Mouse (Mus musculus) stomach, postnatal 0 days (tissue): ENCODE results near the gene Ntm. TPM values are rescaled to one million over a fixed set of nuclear protein-coding genes. Genes with fewer than 3 reads are reported as not detected.

ENCODE experiments used
- ATAC-seq: fragments of 200-750 bp; cut with Nextera tagmentation; 2 replicates; pipeline ENCODE4 v1.8.0; 2017; ENCODE audit not compliant: low FRiP score, low TSS enrichment
- DNase-seq: peaks from one replicate; pipeline ENCODE4 v3.0.0-alpha.2; 2016; ENCODE audit warnings: low spot score
- H3K27ac ChIP-seq: fragments of 300-500 bp; sonication (generic); replicated peaks from 2 replicates; pipeline ENCODE4 v1.5.1; 2014; ENCODE audit warnings: mild to moderate bottlenecking, control low read depth
- H3K27me3 ChIP-seq: fragments of 300-500 bp; sonication (generic); 2 replicates; pipeline ENCODE4 v1.6.1; 2014; ENCODE audit warnings: low read length; ENCODE audit not compliant: control insufficient read depth, insufficient read depth
- H3K36me3 ChIP-seq: fragments of 300-500 bp; sonication (generic); 2 replicates; pipeline ENCODE4 v1.6.1; 2014; ENCODE audit warnings: low read length, mixed read lengths; ENCODE audit not compliant: control insufficient read depth, insufficient read depth
- H3K4me1 ChIP-seq: fragments of 300-500 bp; sonication (generic); replicated peaks from 2 replicates; pipeline ENCODE4 v1.6.1; 2014; ENCODE audit warnings: antibody characterized with exemption; ENCODE audit not compliant: control insufficient read depth, insufficient read depth
- H3K4me2 ChIP-seq: fragments of 300-500 bp; sonication (generic); replicated peaks from 2 replicates; pipeline ENCODE4 v1.6.1; 2014; ENCODE audit warnings: low read depth, mild to moderate bottlenecking, control low read depth, moderate library complexity
- H3K4me3 ChIP-seq: fragments of 300-500 bp; sonication (generic); 2 replicates; pipeline ENCODE4 v1.5.1; 2014; ENCODE audit warnings: low read depth, low read length, control low read depth
- H3K9ac ChIP-seq: fragments of 300-500 bp; sonication (generic); 2 replicates; pipeline ENCODE4 v1.6.1; 2014; ENCODE audit warnings: mild to moderate bottlenecking, low read length, control low read depth, mixed read lengths
- H3K9me3 ChIP-seq: fragments of 300-500 bp; sonication (generic); 2 replicates; pipeline ENCODE4 v1.6.1; 2016; ENCODE audit warnings: low read length; ENCODE audit not compliant: control insufficient read depth
- CTCF ChIP-seq: IDR thresholded peaks from 2 replicates; pipeline ENCODE4 v1.5.1; 2016; ENCODE audit warnings: antibody characterized with exemption, low read depth, mild to moderate bottlenecking, moderate library complexity
- EP300 ChIP-seq: optimal IDR thresholded peaks from 2 replicates; pipeline ENCODE3; 2016; ENCODE audit warnings: antibody characterized with exemption
- WGBS: fragments of 180-500 bp; shearing (Covaris S2); extraction: QIAGEN DNeasy Blood & Tissue Kit; methylation state at CpG from one replicate; pipeline ENCODE4 v1.1.7; 2014; 5-methylcytosine and 5-hydroxymethylcytosine counted together
- polyA plus RNA-seq: library from polyadenylated mRNA; unstranded; fragments of >200 nt; fragmentation: Nextera tagmentation; extraction: Ambion mirVana; gene quantifications from 2 replicates; pipeline ENCODE4 v1.2.1, GENCODE M21; 2015

Ntm gene
- polyA plus RNA-seq, 1 experiment from 2014 or later, result 5.9 TPM

- Histone ChIP-seq H3K4me1 (no peaks in the 10 kb centered on the region), H3K27me3 (no peaks in the 10 kb centered on the region), H3K9me3 (no peaks in the 10 kb centered on the region), H3K4me3 (no peak overlapping the region; the same call in 1 of the 2 replicates), H3K9ac (no peak overlapping the region), H3K27ac (no peak overlapping the region), H3K4me2 (peak overlapping the region; percentile 60; the same call in 1 of the 2 replicates), H3K36me3 (no peaks in the 10 kb centered on the region)
- ATAC-seq, result no peak
- 54% methylated on average over 2 of the region's 2 CpGs for WGBS
- DNase-seq, result no peak
- no peak for TF ChIP-seq CTCF
- TF ChIP-seq EP300, result no peak
Observed at GRCm38 (mm10) chr9:29961512-29961911, 1.4 kb downstream of the Ntm start.

- no peaks in the 10 kb centered on the region for H3K27me3 ChIP-seq
- H3K9me3 ChIP-seq, result no peaks in the 10 kb centered on the region
- H3K27ac ChIP-seq, result no peak overlapping the region
- TF ChIP-seq CTCF (no peak), EP300 (no peak)
- H3K9ac ChIP-seq, result no peak overlapping the region
- DNase-seq, result no peak
- H3K4me3 ChIP-seq, result no peak overlapping the region
- no peak for ATAC-seq
- no peaks in the 10 kb centered on the region for H3K36me3 ChIP-seq
- 63% methylated on average over 5 of the region's 5 CpGs for WGBS
- no peaks in the 10 kb centered on the region for H3K4me1 ChIP-seq
- no peak overlapping the region for H3K4me2 ChIP-seq
Observed at GRCm38 (mm10) chr9:29960741-29961140, 2.2 kb downstream of the Ntm start.

- WGBS, result 57% methylated on average over 3 of the region's 3 CpGs
- Histone ChIP-seq H3K4me2 (no peak overlapping the region), H3K27ac (no peak overlapping the region), H3K4me3 (no peak overlapping the region), H3K9ac (no peak overlapping the region), H3K27me3 (no peaks in the 10 kb centered on the region), H3K4me1 (no peaks in the 10 kb centered on the region), H3K36me3 (no peaks in the 10 kb centered on the region), H3K9me3 (no peaks in the 10 kb centered on the region)
- no peak for DNase-seq
- ATAC-seq, result no peak
- no peak for TF ChIP-seq CTCF
- no peak for TF ChIP-seq EP300
Observed at GRCm38 (mm10) chr9:29960236-29960635, 2.7 kb downstream of the Ntm start.

- Histone ChIP-seq H3K9me3 (no peaks in the 10 kb centered on the region), H3K4me2 (no peak overlapping the region), H3K27me3 (no peaks in the 10 kb centered on the region), H3K36me3 (no peaks in the 10 kb centered on the region), H3K4me3 (no peak overlapping the region), H3K27ac (no peak overlapping the region), H3K4me1 (no peaks in the 10 kb centered on the region), H3K9ac (no peak overlapping the region)
- DNase-seq, result no peak
- TF ChIP-seq EP300 (no peak), CTCF (no peak)
- WGBS, result 58% methylated on average over 5 of the region's 5 CpGs
- ATAC-seq, result no peak
Observed at GRCm38 (mm10) chr9:29956936-29957335, 6.0 kb downstream of the Ntm start.

GRCm38 (mm10) chr9:29954031-29954430 is 8.9 kb downstream of the Ntm start:
- no peak overlapping the region for H3K4me2 ChIP-seq
- H3K4me3 ChIP-seq, result no peak overlapping the region
- no peaks in the 10 kb centered on the region for H3K9me3 ChIP-seq
- H3K4me1 ChIP-seq, result no peaks in the 10 kb centered on the region
- DNase-seq (no peak), ATAC-seq (no peak)
- H3K27ac ChIP-seq, result no peak overlapping the region
- H3K36me3 ChIP-seq, result no peaks in the 10 kb centered on the region
- H3K9ac ChIP-seq, result no peak overlapping the region
- WGBS, result 44% methylated on average over 6 of the region's 6 CpGs
- TF ChIP-seq CTCF (no peak), EP300 (no peak)
- H3K27me3 ChIP-seq, result no peaks in the 10 kb centered on the region

- 84% methylated on average over 3 of the region's 3 CpGs for WGBS
- Histone ChIP-seq H3K9ac (no peak overlapping the region), H3K4me2 (no peak overlapping the region), H3K4me3 (no peak overlapping the region), H3K9me3 (no peaks in the 10 kb centered on the region), H3K4me1 (no peaks in the 10 kb centered on the region), H3K36me3 (no peaks in the 10 kb centered on the region), H3K27ac (no peak overlapping the region), H3K27me3 (no peaks in the 10 kb centered on the region)
- ATAC-seq, result no peak
- TF ChIP-seq CTCF (no peak), EP300 (no peak)
- no peak for DNase-seq
Observed at GRCm38 (mm10) chr9:29949041-29949440, 13.9 kb downstream of the Ntm start.
